Mouse (Mus musculus) neural tube, embryonic 11.5 days (tissue): Measurements from ENCODE around the gene Irf2bp2. TPM values are rescaled to one million over a fixed set of nuclear protein-coding genes. Genes with fewer than 3 reads are reported as not detected.

Experiments
- ATAC-seq: fragments of 200-750 bp; cut with Nextera tagmentation; 2 replicates; pipeline ENCODE4 v1.8.0; 2017; ENCODE audit warnings: moderate number of reproducible peaks, mild to moderate bottlenecking, moderate TSS enrichment, moderate library complexity; ENCODE audit not compliant: insufficient read depth, low FRiP score, low TSS enrichment
- DNase-seq: peaks from one replicate; pipeline ENCODE4 v3.0.0-alpha.2; 2015; ENCODE audit warnings: low spot score
- H3K27ac ChIP-seq: fragments of 300-500 bp; sonication (generic); 2 replicates; pipeline ENCODE4 v1.5.1; 2014; ENCODE audit warnings: low read depth, mild to moderate bottlenecking, low read length
- H3K27me3 ChIP-seq: fragments of 300-500 bp; sonication (generic); 2 replicates; pipeline ENCODE4 v1.6.1; 2014; ENCODE audit warnings: mild to moderate bottlenecking, low read length, mixed read lengths; ENCODE audit not compliant: control insufficient read depth, insufficient read depth
- H3K36me3 ChIP-seq: fragments of 300-500 bp; sonication (generic); 2 replicates; pipeline ENCODE4 v1.6.1; 2014; ENCODE audit warnings: mild to moderate bottlenecking, low read length, moderate library complexity, mixed read lengths; ENCODE audit not compliant: control insufficient read depth, insufficient read depth
- H3K4me1 ChIP-seq: fragments of 300-500 bp; sonication (generic); 2 replicates; pipeline ENCODE4 v1.6.1; 2014; ENCODE audit warnings: low read length, mixed read lengths; ENCODE audit not compliant: control insufficient read depth, insufficient read depth
- H3K4me2 ChIP-seq: fragments of 300-500 bp; sonication (generic); 2 replicates; pipeline ENCODE4 v1.6.1; 2014; ENCODE audit warnings: low read depth, mild to moderate bottlenecking, moderate library complexity
- H3K4me3 ChIP-seq: fragments of 300-500 bp; sonication (generic); 2 replicates; pipeline ENCODE4 v1.5.1; 2014; ENCODE audit warnings: low read depth, low read length
- H3K9ac ChIP-seq: fragments of 300-500 bp; sonication (generic); 2 replicates; pipeline ENCODE4 v1.6.1; 2014; ENCODE audit warnings: mild to moderate bottlenecking, low read length
- H3K9me3 ChIP-seq: fragments of 300-500 bp; sonication (generic); 2 replicates; pipeline ENCODE4 v1.6.1; 2016; ENCODE audit warnings: low read length; ENCODE audit not compliant: control insufficient read depth
- WGBS: fragments of 180-500 bp; shearing (Covaris S2); extraction: QIAGEN DNeasy Blood & Tissue Kit; methylation state at CpG from one replicate; pipeline ENCODE4 v1.1.7; 2014; 5-methylcytosine and 5-hydroxymethylcytosine counted together
- polyA plus RNA-seq: library from polyadenylated mRNA; unstranded; fragments of >200 nt; fragmentation: Nextera tagmentation; extraction: Ambion mirVana; gene quantifications from 2 replicates; pipeline ENCODE4 v1.2.1, GENCODE M21; 2014

Irf2bp2 gene
- polyA plus RNA-seq, 1 experiment from 2014 or later, result 4.7 TPM

- WGBS, result 75% methylated on average over 1 of the region's 1 CpGs
- Histone ChIP-seq H3K27ac (no peak overlapping the region), H3K9me3 (no peaks in the 10 kb centered on the region), H3K4me3 (no peak overlapping the region), H3K9ac (no peak overlapping the region), H3K4me1 (no peaks in the 10 kb centered on the region), H3K36me3 (no peaks in the 10 kb centered on the region), H3K4me2 (no peak overlapping the region), H3K27me3 (no peaks in the 10 kb centered on the region)
- ATAC-seq, result no peak
- DNase-seq, result no peak
Measured at GRCm38 (mm10) chr8:126546480-126546879, 47.3 kb downstream of the Irf2bp2 start.

GRCm38 (mm10) chr8:126543407-126543806, 50.4 kb downstream of the Irf2bp2 start:
- H3K36me3 ChIP-seq, result no peaks in the 10 kb centered on the region
- peaks cover 15% of the 10 kb centered on the region for H3K4me1 ChIP-seq
- H3K27ac ChIP-seq, result no peak overlapping the region
- H3K9ac ChIP-seq, result no peak overlapping the region
- no peaks in the 10 kb centered on the region for H3K9me3 ChIP-seq
- ATAC-seq (no peak), DNase-seq (no peak)
- H3K27me3 ChIP-seq, result no peaks in the 10 kb centered on the region
- no peak overlapping the region for H3K4me3 ChIP-seq
- no peak overlapping the region for H3K4me2 ChIP-seq
- 79% methylated on average over 8 of the region's 8 CpGs for WGBS

GRCm38 (mm10) chr8:126542757-126543156, 51.0 kb downstream of the Irf2bp2 start:
- Histone ChIP-seq H3K27me3 (no peaks in the 10 kb centered on the region), H3K4me1 (peaks cover 21% of the 10 kb centered on the region), H3K27ac (no peak overlapping the region), H3K4me2 (no peak overlapping the region), H3K9ac (no peak overlapping the region), H3K4me3 (no peak overlapping the region), H3K36me3 (no peaks in the 10 kb centered on the region), H3K9me3 (no peaks in the 10 kb centered on the region)
- ATAC-seq, result no peak
- DNase-seq, result no peak
- 83% methylated on average over 5 of the region's 5 CpGs for WGBS

- ATAC-seq (no peak), DNase-seq (no peak)
- Histone ChIP-seq H3K27ac (no peak overlapping the region), H3K9ac (no peak overlapping the region), H3K36me3 (no peaks in the 10 kb centered on the region), H3K27me3 (no peaks in the 10 kb centered on the region), H3K4me3 (no peak overlapping the region), H3K9me3 (no peaks in the 10 kb centered on the region), H3K4me2 (no peak overlapping the region), H3K4me1 (peaks cover 27% of the 10 kb centered on the region)
- WGBS, result 82% methylated on average over 10 of the region's 10 CpGs
Measured at GRCm38 (mm10) chr8:126542090-126542689, 51.6 kb downstream of the Irf2bp2 start.

- ATAC-seq (no peak), DNase-seq (no peak)
- Histone ChIP-seq H3K27me3 (no peaks in the 10 kb centered on the region), H3K9ac (no peak overlapping the region), H3K4me3 (no peak overlapping the region), H3K4me1 (peaks cover 41% of the 10 kb centered on the region), H3K9me3 (no peaks in the 10 kb centered on the region), H3K4me2 (no peak overlapping the region), H3K36me3 (no peaks in the 10 kb centered on the region), H3K27ac (no peak overlapping the region)
- 93% methylated on average over 5 of the region's 5 CpGs for WGBS
Measured at GRCm38 (mm10) chr8:126540298-126540697, 53.5 kb downstream of the Irf2bp2 start.

- Histone ChIP-seq H3K27me3 (no peaks in the 10 kb centered on the region), H3K9ac (no peak overlapping the region), H3K4me2 (no peak overlapping the region), H3K36me3 (no peaks in the 10 kb centered on the region), H3K27ac (peak overlapping the region; percentile 67; the same call in 1 of the 2 replicates), H3K4me3 (no peak overlapping the region), H3K4me1 (peaks cover 41% of the 10 kb centered on the region), H3K9me3 (no peaks in the 10 kb centered on the region)
- DNase-seq (peak; percentile 39), ATAC-seq (peak; percentile 24; the same call in 1 of the 2 replicates)
- 68% methylated on average over 10 of the region's 10 CpGs for WGBS
Measured at GRCm38 (mm10) chr8:126539355-126540093, 54.3 kb downstream of the Irf2bp2 start.

- Histone ChIP-seq H3K9me3 (no peaks in the 10 kb centered on the region), H3K27ac (peak overlapping the region; percentile 67), H3K27me3 (no peaks in the 10 kb centered on the region), H3K4me2 (0 out of 2 replicates have a peak overlapping the region, but pooled peaks have one; percentile 12), H3K9ac (peak overlapping the region; percentile 4; the same call in 1 of the 2 replicates), H3K4me3 (no peak overlapping the region), H3K4me1 (peaks cover 41% of the 10 kb centered on the region), H3K36me3 (no peaks in the 10 kb centered on the region)
- 3% methylated on average over 12 of the region's 12 CpGs for WGBS
- DNase-seq (peak; percentile 76), ATAC-seq (peak; percentile 78)
Measured at GRCm38 (mm10) chr8:126538648-126539354, 55.0 kb downstream of the Irf2bp2 start.
